Mouse (Mus musculus) adrenal gland (tissue): ENCODE data around the gene Ptpra.
"Not testable (repeated sequence)": the region's sequence is repeated elsewhere in the genome, so short reads cannot be mapped to it uniquely, and the experiment has no call there.

Experiments used
- intact Hi-C: fragments of 180-260 bp; cut with DNase I; formaldehyde crosslinking; loops from one replicate; pipeline ENCODE4 v1.15.1; 2025

The Ptpra gene

GRCm38 (mm10) chr2:130482700-130483099, 32.6 kb downstream of the Ptpra start:
- intact Hi-C loops, result no loop called here

- intact Hi-C loops, result no loop called here
These were observed 34.1 kb downstream of the Ptpra start for GRCm38 (mm10) chr2:130484206-130484605.

GRCm38 (mm10) chr2:130488002-130488401, 37.9 kb downstream of the Ptpra start:
- intact Hi-C loops, result no loop called here

GRCm38 (mm10) chr2:130488600-130488999, 38.5 kb downstream of the Ptpra start:
- intact Hi-C loops, result no loop called here

- intact Hi-C loops, result no loop called here
These were observed 41.1 kb downstream of the Ptpra start for GRCm38 (mm10) chr2:130491162-130491561.

GRCm38 (mm10) chr2:130491587-130491986, 41.5 kb downstream of the Ptpra start:
- intact Hi-C loops, result no loop called here

GRCm38 (mm10) chr2:130495114-130495513, 45.0 kb downstream of the Ptpra start:
- intact Hi-C loops, result loop anchor here (5.0 kb wide), 1 partner anchor 43 kb away; the partner anchor contains the start of gene Ptpra

- intact Hi-C loops, result loop anchor here (5.0 kb wide), 1 partner anchor 44 kb away; the partner anchor contains the start of gene Ptpra
These were observed 46.0 kb downstream of the Ptpra start for GRCm38 (mm10) chr2:130496037-130496436.

GRCm38 (mm10) chr2:130496931-130497330, 46.9 kb downstream of the Ptpra start:
- intact Hi-C loops, result loop anchor here (5.0 kb wide), 1 partner anchor 45 kb away; the partner anchor contains the start of gene Ptpra

- intact Hi-C loops, result loop anchor here (5.0 kb wide), 1 partner anchor 47 kb away; the partner anchor contains the start of gene Ptpra
These were observed 49.5 kb downstream of the Ptpra start for GRCm38 (mm10) chr2:130499546-130499945.

- intact Hi-C loops, result no loop called here
These were observed 51.5 kb downstream of the Ptpra start for GRCm38 (mm10) chr2:130501556-130501955.

- intact Hi-C loops, result not testable (repeated sequence)
These were observed 61.5 kb downstream of the Ptpra start for GRCm38 (mm10) chr2:130511616-130512015.

- intact Hi-C loops, result no loop called here
These were observed 63.8 kb downstream of the Ptpra start for GRCm38 (mm10) chr2:130513907-130514306.

- intact Hi-C loops, result no loop called here
These were observed 65.7 kb downstream of the Ptpra start for GRCm38 (mm10) chr2:130515791-130516190.

GRCm38 (mm10) chr2:130521927-130522326, 71.8 kb downstream of the Ptpra start:
- intact Hi-C loops, result no loop called here

GRCm38 (mm10) chr2:130525480-130525879, 75.4 kb downstream of the Ptpra start:
- intact Hi-C loops, result not testable (repeated sequence)

- intact Hi-C loops, result no loop called here
These were observed 78.4 kb downstream of the Ptpra start for GRCm38 (mm10) chr2:130528457-130528856.

- intact Hi-C loops, result no loop called here
These were observed 79.2 kb downstream of the Ptpra start for GRCm38 (mm10) chr2:130529290-130529689.

GRCm38 (mm10) chr2:130529925-130530324, 79.8 kb downstream of the Ptpra start:
- intact Hi-C loops, result no loop called here

GRCm38 (mm10) chr2:130532201-130532600, 82.1 kb downstream of the Ptpra start:
- intact Hi-C loops, result no loop called here

GRCm38 (mm10) chr2:130535017-130535416, 84.9 kb downstream of the Ptpra start:
- intact Hi-C loops, result no loop called here

- intact Hi-C loops, result no loop called here
These were observed 86.8 kb downstream of the Ptpra start for GRCm38 (mm10) chr2:130536890-130537289.

GRCm38 (mm10) chr2:130538876-130539546, 88.9 kb downstream of the Ptpra start:
- intact Hi-C loops, result no loop called here
